Mouse (Mus musculus) adrenal gland, adult (tissue): ENCODE measurements around the gene Usp21.
A peak's percentile ranks its signal among the peaks of the same experiment; 100 is the strongest.

Source experiments
- DNase-seq, 2 experiments: peaks; one replicate each; pipeline ENCODE4 v3.0.0; 2022 to 2023; ENCODE audit warnings: low spot score in 1 of 2; ENCODE audit not compliant: inconsistent age in 2 of 2

Usp21 gene

DNA sequence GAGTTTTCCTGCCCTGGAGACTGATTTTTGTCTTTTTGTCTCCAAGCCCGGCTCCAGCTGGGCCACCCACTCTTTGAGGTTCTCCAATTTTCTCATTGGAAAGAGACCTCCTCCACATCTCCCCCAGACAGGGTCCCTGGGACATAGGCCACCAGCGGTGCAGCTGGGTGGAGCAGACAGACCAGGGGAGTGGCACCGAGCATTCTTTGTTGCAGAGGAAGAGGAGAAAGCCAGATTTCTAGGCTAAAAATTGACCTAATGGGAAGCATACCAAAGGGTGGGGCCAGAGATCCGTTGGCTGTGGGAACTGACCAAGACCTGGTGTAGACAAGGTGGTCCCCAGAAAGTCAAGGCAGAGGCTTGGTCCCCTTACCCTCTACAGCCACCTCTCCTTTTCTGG is 39.9 kb downstream of the Usp21 start:
- DNase-seq = no peak

DNA sequence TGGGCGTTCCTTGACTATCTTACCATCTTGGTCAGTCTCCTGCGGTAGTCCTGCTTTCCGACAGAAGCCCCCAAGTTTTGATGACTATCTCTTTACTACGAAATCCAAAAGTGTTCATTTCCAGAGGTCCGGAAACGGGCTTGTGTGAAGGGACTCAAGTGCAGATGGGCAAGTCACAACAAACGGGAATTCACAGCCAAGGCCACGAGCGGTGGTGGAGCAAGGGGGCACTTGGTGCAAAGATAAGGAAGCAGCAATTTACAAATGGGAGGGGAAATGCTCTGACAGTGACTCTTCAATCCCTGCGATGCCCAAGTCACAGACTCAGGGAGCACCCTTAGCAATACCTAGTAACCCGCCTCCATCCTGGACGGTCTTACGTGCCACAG is 40.3 kb downstream of the Usp21 start:
- no peak for DNase-seq

DNA sequence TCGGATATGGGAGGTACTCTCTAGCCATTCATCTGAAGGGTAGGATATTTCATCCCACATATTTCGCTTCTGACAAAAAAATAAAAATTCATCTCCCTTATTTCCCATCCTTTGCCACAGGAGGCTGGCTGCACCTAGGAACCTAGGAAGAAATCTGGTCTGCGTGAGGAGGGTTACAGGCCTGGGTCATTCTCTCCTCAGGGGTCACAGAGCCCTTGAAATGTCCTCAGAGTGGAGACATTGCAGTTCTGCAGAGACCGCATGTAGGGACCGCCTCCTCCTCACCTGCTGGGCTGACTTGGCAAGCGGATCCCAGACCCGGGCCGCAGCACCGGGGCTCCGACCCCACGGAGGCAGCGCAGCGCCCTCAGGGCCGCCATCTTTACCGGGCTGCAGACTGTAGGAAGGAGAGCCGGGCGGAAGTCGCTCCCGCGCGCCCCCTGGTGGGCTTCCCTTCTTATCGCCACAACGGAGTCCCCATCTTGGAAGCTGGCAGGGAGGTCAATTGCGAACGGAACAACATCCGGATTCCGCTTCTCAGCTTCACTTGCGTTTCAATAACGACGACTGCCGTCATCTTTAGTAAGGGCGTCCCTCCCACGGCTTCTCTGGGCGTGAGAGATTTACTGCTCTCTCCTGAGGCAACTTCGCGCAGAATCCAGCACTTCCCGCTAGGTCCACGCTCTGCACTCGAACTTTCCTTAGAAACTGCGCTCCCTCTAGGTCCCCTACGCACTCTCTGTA is 40.9 kb downstream of the Usp21 start:
- DNase-seq = peak; percentile 98 to 99

DNA sequence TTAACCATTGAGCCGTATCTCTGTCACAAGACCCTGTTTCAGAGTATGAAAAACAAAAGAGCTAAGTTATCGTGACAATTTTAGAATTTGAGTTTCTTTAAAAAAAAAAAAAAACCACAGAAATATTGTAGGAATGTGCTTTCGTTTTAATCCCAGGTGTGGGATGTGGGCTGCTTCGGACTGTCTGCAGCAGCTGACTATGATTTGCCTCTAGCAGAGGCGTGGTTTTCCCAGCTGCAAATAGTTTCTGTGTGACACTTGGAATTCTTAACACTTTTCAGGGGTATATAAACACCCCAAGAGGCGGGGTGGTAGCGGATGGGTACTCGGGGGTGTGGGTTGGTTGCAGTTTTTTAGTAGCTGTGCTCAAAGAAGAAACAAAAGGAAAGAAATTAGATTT is 42.4 kb downstream of the Usp21 start:
- DNase-seq = no peak

DNA sequence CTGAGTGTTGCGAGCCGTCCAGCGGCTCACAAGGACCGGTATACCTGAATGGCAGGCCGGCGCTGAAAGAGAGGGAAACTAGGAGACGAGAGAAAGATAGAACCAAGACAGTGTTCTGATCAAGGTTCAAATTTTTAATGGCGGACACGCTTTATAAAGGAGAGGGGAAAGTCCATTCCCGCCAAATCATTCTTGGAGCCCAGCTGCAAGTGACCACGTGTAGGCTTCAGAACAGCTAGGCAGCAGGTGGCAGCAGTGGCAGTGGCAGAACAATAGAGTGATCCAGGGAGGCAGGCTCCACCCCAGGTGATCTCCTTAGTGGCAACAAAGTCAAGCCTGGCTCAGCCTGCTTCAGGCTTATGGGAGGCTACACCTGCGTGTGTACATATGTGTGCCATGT is 45.8 kb downstream of the Usp21 start:
- DNase-seq = peak in 1 of 2 experiments; percentile 62

DNA sequence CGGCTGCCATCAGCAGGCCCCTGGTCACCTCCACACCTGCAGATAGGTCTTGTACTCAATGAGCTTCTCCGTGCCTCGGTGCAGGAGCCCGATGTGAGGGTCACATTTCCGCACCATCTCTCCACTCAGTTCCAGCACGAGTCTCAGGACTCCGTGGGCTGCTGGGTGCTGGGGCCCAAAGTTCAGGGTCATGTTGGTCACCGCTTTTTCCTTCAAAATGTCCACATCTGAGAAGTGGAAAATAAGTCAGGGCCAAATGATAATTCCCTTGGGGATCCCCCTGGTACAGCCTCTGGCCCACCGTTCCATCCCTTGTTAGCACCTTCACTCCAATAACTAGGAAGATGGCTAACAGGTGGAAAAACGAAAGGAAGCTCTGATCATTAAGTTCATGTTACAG is 46.9 kb downstream of the Usp21 start:
- peak; percentile 67 to 86 for DNase-seq

DNA sequence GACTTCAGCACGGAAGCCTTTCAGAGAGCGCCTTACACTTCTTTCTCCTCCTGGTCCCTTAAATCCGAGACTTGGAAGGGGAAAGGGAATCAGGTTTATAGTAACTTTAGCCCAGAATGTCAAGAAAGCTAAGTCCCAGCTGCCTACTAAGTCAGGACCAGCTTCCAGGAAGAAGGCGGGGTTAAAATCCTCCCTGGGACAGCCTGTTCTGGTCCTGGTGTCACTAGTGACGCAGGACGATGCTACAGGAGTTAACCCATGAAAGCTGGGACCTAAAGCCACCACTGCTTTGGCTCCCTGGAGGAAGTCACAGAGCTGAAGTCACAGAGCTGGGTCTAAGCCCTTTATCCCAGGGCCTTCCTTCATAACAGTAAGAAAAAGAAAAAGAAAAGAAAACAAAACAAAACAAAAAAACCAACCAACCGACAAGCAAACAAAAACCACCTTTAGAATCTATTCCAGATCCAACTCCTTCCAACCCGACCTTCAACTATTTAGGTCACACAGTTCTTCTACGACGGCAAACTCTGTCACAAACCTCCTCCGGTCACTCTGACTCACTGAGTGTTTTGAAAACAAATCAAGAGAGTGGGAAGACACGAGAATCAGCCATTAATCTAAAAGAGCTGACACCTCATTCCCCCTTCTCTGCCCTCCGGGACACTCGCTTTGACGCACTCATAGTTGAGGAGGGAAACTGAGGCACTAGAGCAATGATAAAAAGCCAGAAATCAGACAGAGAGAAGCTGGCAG is 47.6 kb downstream of the Usp21 start:
- DNase-seq = peak; percentile 83 to 92

DNA sequence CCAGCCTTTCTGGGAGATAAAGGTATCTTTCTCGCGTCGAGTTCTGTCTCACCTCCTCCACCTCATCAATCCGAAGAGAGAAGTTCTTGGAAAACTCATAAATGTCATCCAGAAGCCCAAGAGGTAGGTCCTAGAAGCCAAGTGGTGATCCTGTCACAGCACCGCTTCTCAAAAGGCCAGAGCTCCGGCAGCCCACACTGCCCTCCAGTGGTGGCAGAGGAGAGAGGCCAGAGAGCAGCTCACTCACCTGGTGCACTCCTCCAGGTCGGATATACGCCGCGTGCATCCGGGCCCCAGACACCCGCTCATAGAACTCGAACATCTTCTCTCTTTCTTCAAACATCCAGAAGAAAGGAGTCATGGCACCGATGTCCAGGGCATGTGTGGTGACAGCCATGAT is 49.3 kb downstream of the Usp21 start:
- peak; percentile 82 to 91 for DNase-seq

DNA sequence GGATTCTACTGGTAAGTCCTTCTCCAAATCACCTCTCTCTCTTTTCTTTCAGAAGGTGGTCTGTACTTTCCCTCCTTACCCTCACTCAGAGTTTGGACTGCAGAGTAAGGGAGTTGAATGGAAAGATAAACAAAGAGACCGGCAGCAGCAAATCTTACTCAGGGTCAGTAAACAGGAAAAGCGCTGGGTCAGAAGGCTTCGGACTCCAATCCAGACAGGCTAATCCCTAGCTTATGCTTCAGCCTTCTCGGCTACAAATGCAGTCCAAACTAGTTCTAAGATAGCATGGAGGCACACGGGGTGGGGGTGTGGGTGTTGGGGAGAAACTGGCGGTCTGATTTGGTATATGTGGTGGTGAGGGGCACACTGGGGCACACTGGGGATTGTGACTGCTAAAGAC is 50.4 kb downstream of the Usp21 start:
- DNase-seq = no peak

DNA sequence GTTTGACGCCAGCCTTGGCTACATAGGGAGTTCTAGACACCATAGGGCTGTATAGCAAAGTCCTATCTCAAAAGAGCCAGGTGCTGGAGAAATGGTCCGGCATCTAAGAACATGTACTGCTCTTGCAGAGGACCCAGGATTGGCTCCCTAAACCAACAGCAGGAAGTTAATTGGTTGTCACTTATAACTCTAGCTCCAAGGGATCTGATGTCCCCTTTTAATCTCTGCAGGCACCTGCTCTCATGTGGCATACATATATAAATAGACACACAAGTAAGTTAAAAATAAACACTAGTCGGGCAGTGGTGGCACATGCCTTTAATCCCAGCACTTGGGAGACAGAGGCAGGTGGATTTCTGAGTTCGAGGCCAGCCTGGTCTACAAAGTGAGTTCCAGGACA is 52.0 kb downstream of the Usp21 start:
- DNase-seq = no peak

DNA sequence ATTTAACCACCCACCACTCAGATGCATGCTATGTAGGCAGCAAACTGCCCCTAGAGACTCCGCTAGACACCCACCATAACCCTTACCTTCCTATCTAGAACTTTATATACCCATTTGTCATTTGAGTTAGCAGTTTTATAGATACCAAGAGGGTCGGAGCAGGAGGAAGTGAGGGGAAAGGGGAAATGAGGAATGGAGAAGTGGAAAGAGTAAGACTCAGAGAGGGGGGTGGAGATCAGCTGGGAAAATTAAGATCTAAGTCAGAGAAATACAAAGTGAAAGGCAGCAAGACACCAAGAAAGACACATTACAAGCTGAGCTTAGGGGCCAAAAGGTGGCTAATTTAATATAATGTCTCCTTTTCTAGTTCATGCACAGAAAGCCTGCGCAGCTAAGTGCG is 53.3 kb downstream of the Usp21 start:
- DNase-seq = no peak

DNA sequence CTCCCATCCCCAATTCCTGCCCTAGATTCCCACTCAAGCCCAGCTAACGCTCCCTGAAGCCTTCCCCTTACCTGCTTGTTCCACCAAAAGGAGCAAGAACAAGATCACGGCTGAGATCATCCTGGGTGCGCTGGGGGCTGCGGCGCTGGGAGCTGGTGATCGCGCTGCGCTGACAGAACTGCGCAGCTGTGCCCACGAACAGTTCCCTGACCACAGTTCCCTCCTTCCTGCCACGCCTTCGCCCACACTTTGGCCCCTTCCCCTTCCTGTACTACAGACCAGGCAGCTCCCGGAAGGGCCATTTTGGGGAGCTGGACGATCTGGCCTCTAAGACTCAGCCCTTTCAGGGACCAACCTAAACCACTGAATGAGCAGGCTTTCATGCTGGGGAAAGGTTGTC is 53.7 kb downstream of the Usp21 start, which contains the start of gene Fcer1g:
TSS of gene Fcer1g (minus strand) at position 240 of the 400 bp plus-strand sequence.
- peak; percentile 51 to 64 for DNase-seq

DNA sequence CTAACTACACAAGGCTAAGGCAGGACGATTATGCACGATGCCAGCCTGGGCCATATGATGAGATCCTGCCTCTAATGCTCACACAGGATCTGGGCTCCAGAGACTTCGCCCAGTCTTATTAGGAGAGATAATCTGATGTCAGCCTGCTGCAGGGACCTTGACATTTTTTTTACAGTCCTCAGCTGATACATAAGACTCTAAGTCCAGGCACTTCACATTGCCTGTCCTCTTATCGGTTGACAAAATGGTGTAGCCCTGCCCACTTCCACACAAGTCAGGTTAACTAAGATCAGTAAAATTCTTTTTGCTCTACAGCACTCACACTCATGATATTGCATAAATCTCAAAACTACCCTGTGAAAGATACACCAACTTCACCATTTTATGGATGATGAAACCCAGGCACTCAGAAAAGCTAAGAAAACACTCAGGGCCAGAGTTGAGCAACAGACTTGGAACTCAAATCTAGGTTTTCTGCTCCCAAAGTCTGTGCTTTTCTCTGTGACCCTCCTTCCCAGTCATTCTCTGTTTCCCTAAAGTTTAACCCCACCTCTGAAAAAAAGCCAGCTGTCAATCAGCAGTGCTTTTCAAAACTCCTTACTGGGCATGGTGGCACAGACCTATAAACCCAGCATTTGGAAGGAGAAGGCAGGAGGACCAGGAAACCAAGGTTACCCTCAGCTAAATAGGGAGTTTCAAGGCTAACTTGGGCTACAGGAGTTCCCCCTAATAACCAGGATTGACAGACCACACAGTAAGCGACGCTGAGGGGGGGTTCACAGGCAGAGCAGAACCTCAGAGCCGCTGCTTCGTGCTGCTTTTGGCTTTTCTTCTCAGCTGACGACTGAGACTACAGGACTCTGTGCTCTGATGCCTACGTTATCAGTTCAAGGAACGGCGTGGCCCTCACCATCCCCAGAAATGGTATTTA is 54.7 kb downstream of the Usp21 start:
- peak; percentile 64 to 89 for DNase-seq

DNA sequence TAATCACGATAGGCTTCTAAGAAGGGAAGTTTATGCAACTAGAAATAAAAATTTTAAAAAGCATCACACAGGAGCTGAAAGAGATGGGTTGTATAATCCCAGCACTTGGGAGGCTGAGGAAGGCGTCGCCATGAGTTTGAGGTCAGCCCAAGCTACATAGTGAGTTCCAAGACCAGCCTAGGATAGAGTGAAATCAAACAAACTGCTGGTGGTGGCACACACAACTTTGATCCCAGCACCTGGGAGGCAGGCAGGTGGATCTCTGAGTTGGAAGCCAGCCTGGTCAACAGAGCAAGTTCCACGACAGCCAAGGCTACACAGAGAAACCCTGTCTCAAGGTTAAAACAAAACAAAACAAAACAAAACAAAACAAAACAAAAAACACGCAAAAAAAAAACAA is 55.4 kb downstream of the Usp21 start:
- DNase-seq = peak in 1 of 2 experiments; percentile 35
